Mouse (Mus musculus): ENCODE measurements around the gene Gpc3. TPM values are rescaled to one million over a fixed set of nuclear protein-coding genes. Genes with fewer than 3 reads are reported as not detected.

The Gpc3 gene
- polyA plus RNA-seq, 1 experiment: 3.4 TPM

DNA sequence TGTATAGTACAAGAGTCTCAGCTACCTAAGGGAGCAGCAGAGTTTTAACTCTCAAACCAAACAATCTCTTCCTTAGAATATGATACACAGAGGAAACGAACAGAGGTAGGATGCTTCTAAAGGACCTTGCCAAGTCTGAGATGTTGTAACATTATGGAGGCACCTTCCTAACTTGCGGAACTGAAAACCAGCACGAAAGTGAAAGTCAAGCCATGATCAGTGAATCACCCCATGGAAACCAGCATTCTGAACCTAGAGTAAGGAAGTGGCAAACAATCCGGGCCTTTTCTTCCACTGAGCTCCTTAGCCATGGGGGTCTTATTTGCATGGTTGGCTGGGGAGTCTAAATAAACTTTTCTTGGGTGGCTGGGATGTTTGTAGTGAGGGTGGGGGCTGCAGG lies 53.8 kb downstream of the Gpc3 start:
- Histone ChIP-seq H3K36me3 (ENCODE audit: control insufficient read depth, insufficient read depth, low read length) (no peaks in the 10 kb centered on the region), H3K4me1 (ENCODE audit: control insufficient read depth, insufficient read depth, insufficient read length) (no peaks in the 10 kb centered on the region), H3K27ac (ENCODE audit: insufficient read depth, low read length) (no peak overlapping the region), H3K4me3 (ENCODE audit: extremely low read depth, insufficient read depth, insufficient read length) (no peak overlapping the region), H3K27me3 (ENCODE audit: control insufficient read depth, insufficient read depth, low read length) (no peaks in the 10 kb centered on the region)
- TF ChIP-seq POLR2A (IDR thresholded peaks at IDR 0.05; ENCODE audit: low read depth, low read length) (no peak), CTCF (IDR thresholded peaks at IDR 0.05; ENCODE audit: extremely low read depth, insufficient read depth, insufficient read length, insufficient replicate concordance) (no peak)
- DNase-seq (ENCODE audit: low read depth in 1 of 2, low spot score in 2 of 2): no peak
- 77% methylated on average over 4 of the region's 4 CpGs for WGBS

DNA sequence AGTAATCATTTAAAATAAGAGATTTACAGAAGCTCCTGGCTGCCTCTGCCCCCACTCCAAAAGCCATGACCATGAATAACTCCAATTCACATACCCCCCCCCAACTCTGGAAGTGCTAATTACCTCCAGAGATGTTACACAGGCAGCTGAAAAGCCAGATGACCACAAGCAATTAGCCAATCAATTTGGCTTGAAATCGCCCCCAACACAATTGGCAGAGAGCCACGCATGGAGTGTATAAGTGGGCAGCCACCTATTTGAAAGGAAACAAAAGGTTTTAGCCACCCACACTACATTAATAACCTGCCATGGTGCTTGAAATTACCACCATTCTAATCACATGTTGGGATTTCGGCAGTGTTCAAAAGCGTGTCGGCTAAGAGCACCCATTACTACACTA lies 55.2 kb downstream of the Gpc3 start:
- Histone ChIP-seq H3K27ac (ENCODE audit: insufficient read depth, low read length) (no peak overlapping the region), H3K4me1 (ENCODE audit: control insufficient read depth, insufficient read depth, insufficient read length) (no peaks in the 10 kb centered on the region), H3K36me3 (ENCODE audit: control insufficient read depth, insufficient read depth, low read length) (no peaks in the 10 kb centered on the region), H3K27me3 (ENCODE audit: control insufficient read depth, insufficient read depth, low read length) (no peaks in the 10 kb centered on the region), H3K4me3 (ENCODE audit: extremely low read depth, insufficient read depth, insufficient read length) (no peak overlapping the region)
- WGBS: 90% methylated on average over 5 of the region's 5 CpGs
- TF ChIP-seq CTCF (IDR thresholded peaks at IDR 0.05; ENCODE audit: extremely low read depth, insufficient read depth, insufficient read length, insufficient replicate concordance) (no peak), POLR2A (IDR thresholded peaks at IDR 0.05; ENCODE audit: low read depth, low read length) (no peak)
- DNase-seq (ENCODE audit: low read depth in 1 of 2, low spot score in 2 of 2): no peak

DNA sequence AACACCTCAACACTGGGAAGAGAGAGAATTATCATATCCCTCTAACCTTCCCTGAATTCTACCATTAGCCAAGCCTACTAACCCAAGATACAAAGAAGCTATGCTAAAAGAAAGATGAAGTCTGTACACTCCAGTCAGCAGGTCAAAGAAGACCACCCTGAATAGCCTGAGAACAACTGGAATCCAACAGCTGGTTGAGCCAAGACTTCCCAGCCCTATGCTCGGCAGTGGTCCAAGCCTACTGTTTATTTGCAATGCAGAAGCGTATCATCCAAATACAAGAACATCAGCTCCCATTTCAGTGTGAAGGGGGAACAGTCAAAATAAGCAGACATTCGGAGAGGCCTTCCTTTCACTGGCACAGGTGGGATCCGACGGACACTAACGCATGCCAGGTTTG lies 56.3 kb downstream of the Gpc3 start:
- Histone ChIP-seq H3K27ac (ENCODE audit: insufficient read depth, low read length) (no peak overlapping the region), H3K36me3 (ENCODE audit: control insufficient read depth, insufficient read depth, low read length) (no peaks in the 10 kb centered on the region), H3K4me1 (ENCODE audit: control insufficient read depth, insufficient read depth, insufficient read length) (no peaks in the 10 kb centered on the region), H3K4me3 (ENCODE audit: extremely low read depth, insufficient read depth, insufficient read length) (no peak overlapping the region), H3K27me3 (ENCODE audit: control insufficient read depth, insufficient read depth, low read length) (no peaks in the 10 kb centered on the region)
- TF ChIP-seq CTCF (IDR thresholded peaks at IDR 0.05; ENCODE audit: extremely low read depth, insufficient read depth, insufficient read length, insufficient replicate concordance) (no peak), POLR2A (IDR thresholded peaks at IDR 0.05; ENCODE audit: low read depth, low read length) (no peak)
- 92% methylated on average over 6 of the region's 6 CpGs for WGBS
- no peak for DNase-seq (ENCODE audit: low read depth in 1 of 2, low spot score in 2 of 2)

DNA sequence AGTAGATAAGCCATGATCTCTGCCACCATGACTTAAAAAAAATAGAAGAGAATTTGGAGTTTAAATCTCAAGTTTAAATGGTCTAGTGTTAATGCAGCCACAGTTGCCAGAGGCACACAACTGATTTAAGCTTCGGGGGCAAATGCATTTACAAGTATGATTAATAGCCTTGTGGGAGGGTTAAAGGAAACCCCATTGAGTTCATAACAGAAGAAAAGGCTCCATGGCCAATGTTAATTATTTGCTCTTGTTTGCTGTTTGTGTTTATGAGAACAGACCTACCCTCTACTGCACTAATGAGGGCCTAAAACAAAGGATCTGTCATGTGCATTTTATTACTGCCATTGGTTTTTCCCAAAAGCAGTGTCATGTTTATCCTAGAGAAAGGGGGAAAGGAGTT lies 62.5 kb downstream of the Gpc3 start:
- TF ChIP-seq POLR2A (IDR thresholded peaks at IDR 0.05; ENCODE audit: low read depth, low read length) (no peak), CTCF (IDR thresholded peaks at IDR 0.05; ENCODE audit: extremely low read depth, insufficient read depth, insufficient read length, insufficient replicate concordance) (no peak)
- Histone ChIP-seq H3K27ac (ENCODE audit: insufficient read depth, low read length) (no peak overlapping the region), H3K27me3 (ENCODE audit: control insufficient read depth, insufficient read depth, low read length) (no peaks in the 10 kb centered on the region), H3K36me3 (ENCODE audit: control insufficient read depth, insufficient read depth, low read length) (no peaks in the 10 kb centered on the region), H3K4me1 (ENCODE audit: control insufficient read depth, insufficient read depth, insufficient read length) (no peaks in the 10 kb centered on the region), H3K4me3 (ENCODE audit: extremely low read depth, insufficient read depth, insufficient read length) (no peak overlapping the region)
- WGBS: 60% methylated on average over 1 of the region's 1 CpGs
- DNase-seq (ENCODE audit: low read depth in 1 of 2, low spot score in 2 of 2): no peak

DNA sequence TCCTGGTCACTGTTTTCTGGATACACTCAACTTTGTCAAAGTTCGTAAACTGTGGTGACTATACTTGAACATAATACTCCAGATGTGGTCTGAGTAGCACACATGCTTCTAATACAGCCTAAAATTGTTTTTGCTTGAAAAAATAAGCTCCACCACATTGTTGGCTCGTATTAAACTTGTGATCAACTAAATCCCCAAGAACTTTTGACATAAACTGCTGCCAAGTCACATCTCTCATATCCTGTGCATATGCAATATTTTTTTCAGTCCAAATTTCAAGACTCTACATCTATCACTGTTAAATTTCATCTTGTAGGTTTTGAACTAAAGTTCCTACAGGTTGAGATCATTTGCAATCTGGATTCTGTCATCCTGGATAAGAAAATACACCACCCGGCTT lies 69.1 kb downstream of the Gpc3 start:
- 78% methylated on average over 3 of the region's 3 CpGs for WGBS
- no peak for DNase-seq (ENCODE audit: low read depth in 1 of 2, low spot score in 2 of 2)
- Histone ChIP-seq H3K27ac (ENCODE audit: insufficient read depth, low read length) (no peak overlapping the region), H3K36me3 (ENCODE audit: control insufficient read depth, insufficient read depth, low read length) (no peaks in the 10 kb centered on the region), H3K27me3 (ENCODE audit: control insufficient read depth, insufficient read depth, low read length) (no peaks in the 10 kb centered on the region), H3K4me1 (ENCODE audit: control insufficient read depth, insufficient read depth, insufficient read length) (no peaks in the 10 kb centered on the region), H3K4me3 (ENCODE audit: extremely low read depth, insufficient read depth, insufficient read length) (no peak overlapping the region)
- TF ChIP-seq CTCF (IDR thresholded peaks at IDR 0.05; ENCODE audit: extremely low read depth, insufficient read depth, insufficient read length, insufficient replicate concordance) (no peak), POLR2A (IDR thresholded peaks at IDR 0.05; ENCODE audit: low read depth, low read length) (no peak)

DNA sequence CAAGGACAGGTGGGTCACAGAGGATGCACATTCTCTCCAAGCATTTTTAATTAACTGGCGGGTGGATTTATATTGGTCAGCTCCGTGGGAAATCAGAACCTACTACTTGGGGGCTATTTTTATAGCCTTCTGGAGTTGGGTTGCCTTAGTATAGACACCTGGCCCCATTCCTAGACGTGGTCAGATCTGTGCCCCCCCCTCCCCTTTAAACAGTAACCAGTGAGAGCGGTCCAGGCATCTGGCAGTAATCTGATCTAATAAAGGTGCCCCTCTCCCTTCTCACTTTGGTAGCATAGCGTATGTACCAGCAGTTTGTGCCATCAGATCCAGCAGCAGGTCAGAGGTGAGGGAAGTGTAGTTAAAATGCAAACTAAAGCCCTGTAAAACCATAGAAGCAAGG lies 76.5 kb downstream of the Gpc3 start:
- no peak for DNase-seq (ENCODE audit: low read depth in 1 of 2, low spot score in 2 of 2)
- WGBS: 74% methylated on average over 5 of the region's 5 CpGs
- no peaks in the 10 kb centered on the region for H3K27me3 ChIP-seq (ENCODE audit: control insufficient read depth, insufficient read depth, low read length)
- TF ChIP-seq CTCF (IDR thresholded peaks at IDR 0.05; ENCODE audit: extremely low read depth, insufficient read depth, insufficient read length, insufficient replicate concordance): no peak
- TF ChIP-seq POLR2A (IDR thresholded peaks at IDR 0.05; ENCODE audit: low read depth, low read length): no peak
- H3K36me3 ChIP-seq (ENCODE audit: control insufficient read depth, insufficient read depth, low read length): no peaks in the 10 kb centered on the region
- H3K27ac ChIP-seq (ENCODE audit: insufficient read depth, low read length): no peak overlapping the region
- no peaks in the 10 kb centered on the region for H3K4me1 ChIP-seq (ENCODE audit: control insufficient read depth, insufficient read depth, insufficient read length)
- no peak overlapping the region for H3K4me3 ChIP-seq (ENCODE audit: extremely low read depth, insufficient read depth, insufficient read length)

DNA sequence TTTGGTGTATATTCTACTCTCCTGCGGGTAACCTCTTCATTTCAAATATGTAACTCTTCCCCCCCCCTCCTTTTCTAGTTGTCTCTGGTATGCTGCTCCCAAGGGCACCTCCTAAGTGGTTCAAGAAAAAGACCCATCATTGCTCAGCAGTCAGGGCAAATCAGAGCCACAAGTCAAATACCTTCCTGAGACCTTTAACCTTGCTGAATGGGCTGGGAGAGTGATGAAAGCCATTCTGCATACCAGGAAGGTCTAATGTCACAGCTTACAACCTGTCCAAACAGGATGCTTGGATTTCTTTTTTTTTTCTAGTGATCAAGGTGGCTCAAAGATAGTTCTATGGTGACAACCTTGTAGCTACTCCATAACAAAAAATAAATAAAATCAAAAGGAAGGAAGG lies 80.0 kb downstream of the Gpc3 start:
- H3K27ac ChIP-seq (ENCODE audit: insufficient read depth, low read length): no peak overlapping the region
- no peak overlapping the region for H3K4me3 ChIP-seq (ENCODE audit: extremely low read depth, insufficient read depth, insufficient read length)
- TF ChIP-seq CTCF (IDR thresholded peaks at IDR 0.05; ENCODE audit: extremely low read depth, insufficient read depth, insufficient read length, insufficient replicate concordance): no peak
- TF ChIP-seq POLR2A (IDR thresholded peaks at IDR 0.05; ENCODE audit: low read depth, low read length): no peak
- no peaks in the 10 kb centered on the region for H3K27me3 ChIP-seq (ENCODE audit: control insufficient read depth, insufficient read depth, low read length)
- 96% methylated on average over 1 of the region's 1 CpGs for WGBS
- H3K4me1 ChIP-seq (ENCODE audit: control insufficient read depth, insufficient read depth, insufficient read length): no peaks in the 10 kb centered on the region
- H3K36me3 ChIP-seq (ENCODE audit: control insufficient read depth, insufficient read depth, low read length): no peaks in the 10 kb centered on the region
- no peak for DNase-seq (ENCODE audit: low read depth in 1 of 2, low spot score in 2 of 2)

All from spleen, adult 2 months (tissue).